Mouse (Mus musculus): ENCODE data around the gene Adam15. TPM values are rescaled to one million over a fixed set of nuclear protein-coding genes. Genes with fewer than 3 reads are reported as not detected.

The Adam15 gene
- polyA plus RNA-seq, 2 experiments, result 45.9 to 80.4 TPM

DNA sequence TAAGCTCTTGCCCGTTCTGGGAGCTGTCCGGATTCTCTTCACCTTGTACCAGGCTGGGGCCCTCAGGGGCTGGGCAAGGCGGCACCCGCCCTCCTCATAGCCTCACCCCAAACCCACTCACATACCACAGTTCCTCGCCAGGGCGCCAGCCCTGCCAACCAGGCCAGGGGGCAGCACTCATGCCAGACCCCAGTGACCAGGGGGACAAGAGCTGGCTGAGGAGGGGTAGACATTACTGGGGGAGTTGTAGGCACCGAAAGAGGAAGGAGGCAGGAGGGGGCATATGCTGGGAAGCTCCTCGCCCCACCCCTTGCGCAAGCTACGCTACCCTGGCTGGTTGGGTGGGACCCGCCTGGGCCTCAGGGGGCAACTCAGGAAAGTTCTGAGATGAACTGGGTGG, 37.8 kb upstream of the Adam15 start:
- DNase-seq (ENCODE audit: low spot score) (no peak), ATAC-seq (ENCODE audit: low FRiP score, low read depth) (no peak)
- Histone ChIP-seq H3K27me3 (ENCODE audit: control insufficient read depth, insufficient read depth, low read length) (peaks cover 5% of the 10 kb centered on the region; the same call in 1 of the 2 replicates), H3K4me2 (replicated peaks; ENCODE audit: low read depth, low read length, severe bottlenecking) (no peak overlapping the region), H3K4me1 (ENCODE audit: control insufficient read depth, insufficient read depth, low read length) (peaks cover 26% of the 10 kb centered on the region), H3K4me3 (replicated peaks; ENCODE audit: low read length) (no peak overlapping the region), H3K27ac (replicated peaks; ENCODE audit: low read depth, low read length) (no peak overlapping the region), H3K9ac (ENCODE audit: low read depth, low read length, severe bottlenecking) (no peak overlapping the region), H3K9me3 (ENCODE audit: control insufficient read depth, low read length) (no peaks in the 10 kb centered on the region), H3K36me3 (ENCODE audit: control insufficient read depth, insufficient read depth, low read length) (no peaks in the 10 kb centered on the region)
- 80% methylated on average over 11 of the region's 11 CpGs for WGBS
- TF ChIP-seq POLR2A (IDR thresholded peaks at IDR 0.05; ENCODE audit: borderline replicate concordance, extremely low read depth, insufficient read depth, insufficient read length), result no peak

GRCm38 (mm10) chr3:89386438-89387420, 36.9 kb upstream of the Adam15 start:
- H3K9ac ChIP-seq (ENCODE audit: low read depth, low read length, severe bottlenecking), result no peak overlapping the region
- ATAC-seq (ENCODE audit: low FRiP score, low read depth) (no peak), DNase-seq (ENCODE audit: low spot score) (no peak)
- 0 out of 2 replicates have a peak overlapping the region, but pooled peaks have one; percentile 2 for H3K4me2 ChIP-seq (replicated peaks; ENCODE audit: low read depth, low read length, severe bottlenecking)
- TF ChIP-seq POLR2A (IDR thresholded peaks at IDR 0.05; ENCODE audit: borderline replicate concordance, extremely low read depth, insufficient read depth, insufficient read length), result no peak
- H3K9me3 ChIP-seq (ENCODE audit: control insufficient read depth, low read length), result no peaks in the 10 kb centered on the region
- H3K4me1 ChIP-seq (ENCODE audit: control insufficient read depth, insufficient read depth, low read length), result peaks cover 20% of the 10 kb centered on the region
- no peak overlapping the region for H3K4me3 ChIP-seq (replicated peaks; ENCODE audit: low read length)
- no peak overlapping the region for H3K27ac ChIP-seq (replicated peaks; ENCODE audit: low read depth, low read length)
- 60% methylated on average over 17 of the region's 17 CpGs for WGBS
- H3K27me3 ChIP-seq (ENCODE audit: control insufficient read depth, insufficient read depth, low read length), result no peaks in the 10 kb centered on the region
- H3K36me3 ChIP-seq (ENCODE audit: control insufficient read depth, insufficient read depth, low read length), result no peaks in the 10 kb centered on the region

GRCm38 (mm10) chr3:89385451-89385850, 35.7 kb upstream of the Adam15 start:
- DNase-seq (ENCODE audit: low spot score), result no peak
- peaks cover 8% of the 10 kb centered on the region for H3K4me1 ChIP-seq (ENCODE audit: control insufficient read depth, insufficient read depth, low read length)
- no peaks in the 10 kb centered on the region for H3K27me3 ChIP-seq (ENCODE audit: control insufficient read depth, insufficient read depth, low read length)
- H3K4me2 ChIP-seq (replicated peaks; ENCODE audit: low read depth, low read length, severe bottlenecking), result no peak overlapping the region
- no peak overlapping the region for H3K4me3 ChIP-seq (replicated peaks; ENCODE audit: low read length)
- 54% methylated on average over 7 of the region's 11 CpGs for WGBS
- H3K27ac ChIP-seq (replicated peaks; ENCODE audit: low read depth, low read length), result no peak overlapping the region
- TF ChIP-seq POLR2A (IDR thresholded peaks at IDR 0.05; ENCODE audit: borderline replicate concordance, extremely low read depth, insufficient read depth, insufficient read length), result no peak
- 0 out of 2 replicates have a peak overlapping the region, but pooled peaks have one; percentile 1 for H3K9ac ChIP-seq (ENCODE audit: low read depth, low read length, severe bottlenecking)
- H3K36me3 ChIP-seq (ENCODE audit: control insufficient read depth, insufficient read depth, low read length), result no peaks in the 10 kb centered on the region
- ATAC-seq (ENCODE audit: low FRiP score, low read depth), result no peak
- H3K9me3 ChIP-seq (ENCODE audit: control insufficient read depth, low read length), result no peaks in the 10 kb centered on the region

DNA sequence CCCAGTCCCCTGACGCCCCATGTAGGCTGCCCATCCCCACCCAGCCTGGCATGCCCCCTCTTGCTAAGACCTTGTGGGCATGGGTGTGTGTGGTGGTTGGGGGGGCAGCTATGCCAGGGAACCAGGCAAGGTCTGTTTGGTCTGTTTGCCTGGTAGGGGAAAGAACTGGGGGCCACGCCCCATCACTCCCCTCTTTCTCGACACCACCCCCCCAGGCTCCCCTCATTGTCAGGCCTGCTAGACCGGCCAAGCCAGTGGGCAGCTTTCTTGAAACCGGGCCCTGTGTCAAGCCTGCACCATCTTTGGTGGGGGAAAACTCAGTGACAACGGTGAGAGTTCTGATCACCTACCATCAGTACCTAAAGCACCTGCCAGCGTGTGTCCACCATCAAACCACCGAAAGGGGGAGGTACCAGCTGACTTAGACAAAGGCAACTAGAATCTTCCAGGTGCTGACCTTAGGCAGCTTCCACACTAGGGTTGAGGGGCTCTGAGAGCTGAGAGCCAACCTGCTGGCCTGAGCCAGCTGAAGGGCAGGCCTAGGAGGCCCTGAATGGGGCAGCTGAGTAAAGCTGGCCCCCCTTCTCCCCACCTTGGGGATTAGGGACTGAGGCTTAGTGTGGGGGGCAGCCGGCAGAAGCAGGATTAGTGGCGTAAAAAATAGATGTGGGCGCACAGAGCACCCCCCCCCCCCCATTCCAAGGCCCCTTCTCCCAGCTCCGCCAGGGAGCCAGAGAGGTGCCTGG, 34.7 kb upstream of the Adam15 start:
- H3K9ac ChIP-seq (ENCODE audit: low read depth, low read length, severe bottlenecking), result no peak overlapping the region
- ATAC-seq (ENCODE audit: low FRiP score, low read depth), result no peak
- no peaks in the 10 kb centered on the region for H3K27me3 ChIP-seq (ENCODE audit: control insufficient read depth, insufficient read depth, low read length)
- no peak overlapping the region for H3K4me3 ChIP-seq (replicated peaks; ENCODE audit: low read length)
- H3K4me2 ChIP-seq (replicated peaks; ENCODE audit: low read depth, low read length, severe bottlenecking), result no peak overlapping the region
- H3K4me1 ChIP-seq (ENCODE audit: control insufficient read depth, insufficient read depth, low read length), result peaks cover 8% of the 10 kb centered on the region
- 63% methylated on average over 11 of the region's 12 CpGs for WGBS
- TF ChIP-seq POLR2A (IDR thresholded peaks at IDR 0.05; ENCODE audit: borderline replicate concordance, extremely low read depth, insufficient read depth, insufficient read length), result no peak
- no peak for DNase-seq (ENCODE audit: low spot score)
- H3K36me3 ChIP-seq (ENCODE audit: control insufficient read depth, insufficient read depth, low read length), result no peaks in the 10 kb centered on the region
- no peak overlapping the region for H3K27ac ChIP-seq (replicated peaks; ENCODE audit: low read depth, low read length)
- H3K9me3 ChIP-seq (ENCODE audit: control insufficient read depth, low read length), result no peaks in the 10 kb centered on the region

DNA sequence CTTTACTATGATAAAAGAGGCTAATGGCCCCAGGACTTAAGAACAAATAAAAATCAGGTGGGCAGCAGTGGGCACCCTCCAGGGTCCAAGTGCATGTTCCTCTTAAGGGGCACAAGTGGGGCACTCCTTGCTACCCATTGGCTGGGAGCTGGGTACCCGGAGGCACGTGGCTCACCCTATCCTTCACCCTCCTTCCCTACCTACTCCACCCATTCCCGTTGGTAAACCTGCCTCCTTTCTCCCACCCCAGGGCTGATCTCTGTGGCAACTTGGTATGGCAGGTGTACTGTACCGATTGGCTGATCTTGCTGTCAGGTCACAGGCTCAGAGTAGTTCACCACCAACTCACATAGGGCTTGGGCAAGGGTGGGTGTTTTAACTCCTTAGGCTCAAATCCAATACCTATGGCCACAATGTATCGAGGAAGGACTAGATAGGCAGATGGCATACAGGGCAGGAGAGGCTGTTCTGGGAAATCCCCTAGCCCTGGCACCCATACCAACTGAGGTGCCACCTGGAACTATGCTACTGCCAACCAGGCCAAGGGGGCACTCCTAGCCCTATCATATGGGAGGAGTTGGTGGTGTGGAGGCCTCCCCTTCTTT, 34.0 kb upstream of the Adam15 start:
- no peak overlapping the region for H3K4me2 ChIP-seq (replicated peaks; ENCODE audit: low read depth, low read length, severe bottlenecking)
- TF ChIP-seq POLR2A (IDR thresholded peaks at IDR 0.05; ENCODE audit: borderline replicate concordance, extremely low read depth, insufficient read depth, insufficient read length), result no peak
- DNase-seq (ENCODE audit: low spot score) (no peak), ATAC-seq (ENCODE audit: low FRiP score, low read depth) (no peak)
- no peak overlapping the region for H3K4me3 ChIP-seq (replicated peaks; ENCODE audit: low read length)
- no peak overlapping the region for H3K9ac ChIP-seq (ENCODE audit: low read depth, low read length, severe bottlenecking)
- WGBS, result 87% methylated on average over 5 of the region's 5 CpGs
- H3K4me1 ChIP-seq (ENCODE audit: control insufficient read depth, insufficient read depth, low read length), result peaks cover 12% of the 10 kb centered on the region
- no peaks in the 10 kb centered on the region for H3K9me3 ChIP-seq (ENCODE audit: control insufficient read depth, low read length)
- no peaks in the 10 kb centered on the region for H3K27me3 ChIP-seq (ENCODE audit: control insufficient read depth, insufficient read depth, low read length)
- no peaks in the 10 kb centered on the region for H3K36me3 ChIP-seq (ENCODE audit: control insufficient read depth, insufficient read depth, low read length)
- no peak overlapping the region for H3K27ac ChIP-seq (replicated peaks; ENCODE audit: low read depth, low read length)
